Mouse (Mus musculus): Measurements from ENCODE around the gene Cks1b. TPM values are rescaled to one million over a fixed set of nuclear protein-coding genes. Genes with fewer than 3 reads are reported as not detected.

The Cks1b gene
- 29.8 TPM for polyA plus RNA-seq (2017; shearing (Covaris generic))

GRCm38 (mm10) chr3:89418170-89418860, at the start of gene Cks1b, which contains the start of gene Shc1:
Gene Cks1b (minus strand): TSS chr3:89418383.
Gene Shc1 (plus strand): TSS chr3:89418443.

GRCm38 (mm10) chr3:89454401-89455177, 36.4 kb upstream of the Cks1b start, which contains the start of gene Pmvk:
Gene Pmvk (plus strand): TSS chr3:89454541.

GRCm38 (mm10) chr3:89436176-89437113, 18.3 kb upstream of the Cks1b start, which contains the start of gene Pbxip1:
Gene Pbxip1 (plus strand): TSS chr3:89436706.

GRCm38 (mm10) chr3:89430171-89431159, 12.3 kb upstream of the Cks1b start, which contains the start of gene Pygo2:
Gene Pygo2 (plus strand): TSS chr3:89430214.

GRCm38 (mm10) chr3:89411490-89412393, 6.4 kb downstream of the Cks1b start, which contains the start of gene Flad1:
Gene Flad1 (minus strand): TSS chr3:89411870.

GRCm38 (mm10) chr3:89402693-89403092, 15.5 kb downstream of the Cks1b start, which contains the start of gene Lenep:
Gene Lenep (minus strand): TSS chr3:89402793.

GRCm38 (mm10) chr3:89394006-89394893, 23.9 kb downstream of the Cks1b start, which contains the start of gene Zbtb7b:
Gene Zbtb7b (minus strand): TSS chr3:89394776.

Other genes with a start within 250 kb of the Cks1b start
- 291 TPM for gene Scamp3, start 240.9 kb downstream of the Cks1b start, polyA plus RNA-seq (2017; shearing (Covaris generic))
- gene Fam189b, start 235.2 kb downstream of the Cks1b start, polyA plus RNA-seq (2017; shearing (Covaris generic)), result 230 TPM
- gene Gba, start 215.5 kb downstream of the Cks1b start, polyA plus RNA-seq (2017; shearing (Covaris generic)), result 139 TPM
- gene Thbs3, start 203.2 kb downstream of the Cks1b start, polyA plus RNA-seq (2017; shearing (Covaris generic)), result 2.8 TPM
- 120 TPM for gene Mtx1, start 191.3 kb downstream of the Cks1b start, polyA plus RNA-seq (2017; shearing (Covaris generic))
- gene Muc1, start 189.3 kb downstream of the Cks1b start, polyA plus RNA-seq (2017; shearing (Covaris generic)), result 2.7 TPM
- gene Krtcap2, start 172.4 kb downstream of the Cks1b start, polyA plus RNA-seq (2017; shearing (Covaris generic)), result 285 TPM
- gene Trim46, start 172.1 kb downstream of the Cks1b start, polyA plus RNA-seq (2017; shearing (Covaris generic)), result 5.0 TPM
- gene Dpm3, start 159.0 kb downstream of the Cks1b start, polyA plus RNA-seq (2017; shearing (Covaris generic)), result 99.0 TPM
- 249 TPM for gene Slc50a1, start 147.8 kb downstream of the Cks1b start, polyA plus RNA-seq (2017; shearing (Covaris generic))
- not detected for gene Efna1, start 137.2 kb downstream of the Cks1b start, polyA plus RNA-seq (2017; shearing (Covaris generic))
- gene Efna3, start 95.4 kb downstream of the Cks1b start, polyA plus RNA-seq (2017; shearing (Covaris generic)), result not detected
- 0.62 TPM for gene Efna4, start 80.4 kb downstream of the Cks1b start, polyA plus RNA-seq (2017; shearing (Covaris generic))
- gene Adam15, start 68.4 kb downstream of the Cks1b start, polyA plus RNA-seq (2017; shearing (Covaris generic)), result 14.5 TPM
- 0.28 TPM for gene Dcst2, start 56.4 kb downstream of the Cks1b start, polyA plus RNA-seq (2017; shearing (Covaris generic))
- 0.27 TPM for gene Dcst1, start 53.1 kb downstream of the Cks1b start, polyA plus RNA-seq (2017; shearing (Covaris generic))
- 74.9 TPM for gene Zbtb7b, start 23.6 kb downstream of the Cks1b start, polyA plus RNA-seq (2017; shearing (Covaris generic))
- not detected for gene Lenep, start 15.6 kb downstream of the Cks1b start, polyA plus RNA-seq (2017; shearing (Covaris generic))
- gene Flad1, start 6.5 kb downstream of the Cks1b start, polyA plus RNA-seq (2017; shearing (Covaris generic)), result 66.1 TPM
- 86.1 TPM for gene Shc1, start 60 bp upstream of the Cks1b start, polyA plus RNA-seq (2017; shearing (Covaris generic))
- 31.5 TPM for gene Pygo2, start 11.8 kb upstream of the Cks1b start, polyA plus RNA-seq (2017; shearing (Covaris generic))
- 176 TPM for gene Pbxip1, start 18.3 kb upstream of the Cks1b start, polyA plus RNA-seq (2017; shearing (Covaris generic))
- gene Pmvk, start 36.2 kb upstream of the Cks1b start, polyA plus RNA-seq (2017; shearing (Covaris generic)), result 22.6 TPM
- gene Kcnn3, start 101.8 kb upstream of the Cks1b start, polyA plus RNA-seq (2017; shearing (Covaris generic)), result not detected